Mouse (Mus musculus): Measurements from ENCODE around the gene Ppm1n. TPM values are rescaled to one million over a fixed set of nuclear protein-coding genes. Genes with fewer than 3 reads are reported as not detected.

Ppm1n gene
- polyA plus RNA-seq, 1 experiment from 2014 or later, result not detected

DNA sequence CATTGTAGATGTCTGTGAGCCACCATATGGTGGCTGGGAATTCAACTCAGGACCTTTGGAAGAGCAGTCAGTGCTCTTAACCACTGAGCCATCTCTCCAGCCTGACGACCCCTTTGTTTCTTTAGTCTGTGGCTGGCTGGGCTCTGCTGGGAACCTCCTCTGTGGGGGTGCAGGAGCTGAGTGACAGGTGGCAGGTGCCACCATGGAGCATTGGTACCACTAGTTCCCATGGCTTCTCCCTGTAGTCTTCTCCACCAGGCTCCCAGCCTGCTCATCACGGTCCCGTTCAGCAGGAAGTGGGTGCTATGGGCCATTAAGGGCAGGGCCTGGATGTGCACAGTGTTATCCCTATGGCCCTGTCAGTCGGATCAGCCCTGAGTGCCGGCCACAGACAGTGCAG, 45.2 kb downstream of the Ppm1n start:
- Histone ChIP-seq H3K4me2 (ENCODE audit: low read depth, low read length) (no peak overlapping the region), H3K36me3 (ENCODE audit: control insufficient read depth, insufficient read depth, low read length) (no peaks in the 10 kb centered on the region; the same call in 1 of the 2 replicates), H3K27ac (ENCODE audit: low read length) (no peak overlapping the region), H3K9ac (ENCODE audit: low read length) (no peak overlapping the region), H3K27me3 (ENCODE audit: control insufficient read depth, insufficient read depth, low read depth, low read length) (no peaks in the 10 kb centered on the region), H3K9me3 (ENCODE audit: control insufficient read depth, low read length) (no peaks in the 10 kb centered on the region), H3K4me3 (ENCODE audit: low read length) (no peak overlapping the region), H3K4me1 (replicated peaks; ENCODE audit: control insufficient read depth, insufficient read depth, low read length) (peaks cover 12% of the 10 kb centered on the region)
- 70% methylated on average over 5 of the region's 5 CpGs for WGBS
- no peak for ATAC-seq (ENCODE audit: low read depth)

DNA sequence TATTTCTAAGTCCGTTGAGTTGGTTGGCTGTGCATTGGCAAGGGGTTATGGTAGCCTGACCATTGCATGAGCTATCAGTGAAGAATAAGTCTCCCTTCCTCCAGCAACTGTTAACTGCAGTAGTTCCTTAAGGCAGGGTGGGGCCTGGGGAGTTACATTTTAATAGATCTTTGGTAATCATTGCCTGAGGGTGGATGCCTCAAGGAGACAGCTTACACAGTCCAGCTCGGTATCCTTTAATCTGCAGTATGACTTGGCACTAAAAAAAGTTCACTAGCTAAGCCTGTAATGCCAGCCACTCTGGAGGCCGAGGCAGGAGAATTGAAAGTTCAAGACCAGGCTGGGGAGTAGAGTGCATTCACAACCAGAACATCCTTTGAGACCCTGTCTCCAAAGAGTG, 48.0 kb downstream of the Ppm1n start:
- Histone ChIP-seq H3K4me2 (ENCODE audit: low read depth, low read length) (no peak overlapping the region), H3K27ac (ENCODE audit: low read length) (no peak overlapping the region), H3K9ac (ENCODE audit: low read length) (no peak overlapping the region), H3K9me3 (ENCODE audit: control insufficient read depth, low read length) (no peaks in the 10 kb centered on the region), H3K4me1 (replicated peaks; ENCODE audit: control insufficient read depth, insufficient read depth, low read length) (peaks cover 17% of the 10 kb centered on the region), H3K4me3 (ENCODE audit: low read length) (no peak overlapping the region), H3K27me3 (ENCODE audit: control insufficient read depth, insufficient read depth, low read depth, low read length) (no peaks in the 10 kb centered on the region), H3K36me3 (ENCODE audit: control insufficient read depth, insufficient read depth, low read length) (no peaks in the 10 kb centered on the region; the same call in 1 of the 2 replicates)
- WGBS, result 87% methylated on average over 3 of the region's 3 CpGs
- no peak for ATAC-seq (ENCODE audit: low read depth)

DNA sequence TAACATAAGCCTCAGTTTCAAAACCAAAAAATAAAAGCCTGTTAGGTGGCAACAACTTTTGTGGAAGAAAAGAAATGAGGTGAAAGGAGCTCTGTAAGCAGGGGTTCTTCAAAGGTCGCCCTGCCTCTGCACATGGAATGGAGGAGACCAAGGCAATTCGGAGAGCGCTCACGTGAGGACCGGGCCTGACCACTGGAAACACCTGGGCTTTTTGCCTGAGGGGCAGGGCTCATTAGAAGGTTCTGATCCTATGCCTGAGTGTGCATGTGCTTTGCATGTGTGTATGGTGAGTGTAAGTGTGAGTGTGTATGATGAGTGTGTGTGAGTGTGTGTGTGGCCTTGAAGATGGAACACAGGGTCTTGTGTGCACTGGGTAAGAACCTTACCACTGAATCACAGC, 49.0 kb downstream of the Ppm1n start:
- WGBS, result 94% methylated on average over 5 of the region's 5 CpGs
- H3K27me3 ChIP-seq (ENCODE audit: control insufficient read depth, insufficient read depth, low read depth, low read length), result no peaks in the 10 kb centered on the region
- H3K27ac ChIP-seq (ENCODE audit: low read length), result no peak overlapping the region
- H3K4me1 ChIP-seq (replicated peaks; ENCODE audit: control insufficient read depth, insufficient read depth, low read length), result peaks cover 16% of the 10 kb centered on the region
- no peak overlapping the region for H3K9ac ChIP-seq (ENCODE audit: low read length)
- no peaks in the 10 kb centered on the region for H3K9me3 ChIP-seq (ENCODE audit: control insufficient read depth, low read length)
- H3K4me2 ChIP-seq (ENCODE audit: low read depth, low read length), result no peak overlapping the region
- H3K4me3 ChIP-seq (ENCODE audit: low read length), result no peak overlapping the region
- no peaks in the 10 kb centered on the region; the same call in 1 of the 2 replicates for H3K36me3 ChIP-seq (ENCODE audit: control insufficient read depth, insufficient read depth, low read length)
- no peak for ATAC-seq (ENCODE audit: low read depth)

DNA sequence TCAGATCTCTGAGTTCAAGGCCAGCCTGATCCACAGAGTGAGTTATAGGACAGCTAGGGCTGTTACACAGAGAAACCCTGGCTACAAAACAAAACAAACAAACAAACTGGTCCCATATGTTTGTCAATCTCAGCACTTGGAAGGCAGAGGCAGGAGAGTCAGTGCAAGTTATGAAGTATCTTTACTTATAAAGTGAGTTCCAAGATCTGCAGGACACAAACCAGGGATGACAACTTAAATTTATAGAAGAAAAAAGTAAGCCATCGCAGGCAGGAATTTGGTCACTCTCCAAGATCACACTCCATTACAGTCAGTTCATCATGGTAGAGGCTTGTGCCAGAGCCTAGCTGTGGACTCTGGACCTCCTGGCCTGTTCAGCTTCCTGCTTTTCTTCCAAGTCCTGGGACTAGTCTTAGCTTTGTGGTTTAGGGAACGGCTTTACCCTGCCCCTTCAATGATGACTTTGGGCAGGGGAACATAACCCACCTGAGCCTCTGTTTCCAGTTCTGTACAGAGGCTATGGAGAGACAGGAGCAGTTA, 49.8 kb downstream of the Ppm1n start:
- ATAC-seq (ENCODE audit: low read depth), result no peak
- H3K4me1 ChIP-seq (replicated peaks; ENCODE audit: control insufficient read depth, insufficient read depth, low read length), result peaks cover 16% of the 10 kb centered on the region
- no peak overlapping the region; the same call in 1 of the 2 replicates for H3K4me2 ChIP-seq (ENCODE audit: low read depth, low read length)
- no peak overlapping the region for H3K4me3 ChIP-seq (ENCODE audit: low read length)
- H3K9me3 ChIP-seq (ENCODE audit: control insufficient read depth, low read length), result no peaks in the 10 kb centered on the region
- H3K9ac ChIP-seq (ENCODE audit: low read length), result 0 out of 2 replicates have a peak overlapping the region, but pooled peaks have one; percentile 54
- no peaks in the 10 kb centered on the region for H3K27me3 ChIP-seq (ENCODE audit: control insufficient read depth, insufficient read depth, low read depth, low read length)
- no peak overlapping the region for H3K27ac ChIP-seq (ENCODE audit: low read length)
- no peaks in the 10 kb centered on the region; the same call in 1 of the 2 replicates for H3K36me3 ChIP-seq (ENCODE audit: control insufficient read depth, insufficient read depth, low read length)
- 67% methylated on average over 2 of the region's 2 CpGs for WGBS

DNA sequence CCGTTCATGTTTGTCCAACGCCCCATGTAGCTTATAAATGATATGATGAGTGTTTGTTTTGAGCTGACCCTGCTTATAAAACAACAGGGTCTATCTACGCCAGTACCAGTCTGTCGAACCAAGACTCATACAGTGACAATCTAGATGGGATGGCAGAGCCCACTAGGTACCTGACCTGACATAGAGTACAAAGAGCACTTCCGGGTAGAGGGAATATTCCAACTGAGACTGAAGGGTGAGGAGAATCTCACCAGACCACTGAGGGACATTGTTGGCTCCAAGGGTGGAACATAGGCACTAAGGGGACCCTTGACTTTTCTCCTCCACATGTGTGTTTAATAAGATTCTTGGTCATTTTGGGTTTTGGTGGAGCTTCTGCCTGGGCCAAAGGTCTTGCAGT, 50.5 kb downstream of the Ppm1n start:
- H3K36me3 ChIP-seq (ENCODE audit: control insufficient read depth, insufficient read depth, low read length), result no peaks in the 10 kb centered on the region; the same call in 1 of the 2 replicates
- peak overlapping the region; percentile 71 for H3K4me3 ChIP-seq (ENCODE audit: low read length)
- 25% methylated on average over 5 of the region's 5 CpGs for WGBS
- peaks cover 16% of the 10 kb centered on the region for H3K4me1 ChIP-seq (replicated peaks; ENCODE audit: control insufficient read depth, insufficient read depth, low read length)
- no peaks in the 10 kb centered on the region for H3K9me3 ChIP-seq (ENCODE audit: control insufficient read depth, low read length)
- H3K27ac ChIP-seq (ENCODE audit: low read length), result peak overlapping the region; percentile 67
- no peak for ATAC-seq (ENCODE audit: low read depth)
- H3K9ac ChIP-seq (ENCODE audit: low read length), result peak overlapping the region; percentile 54
- no peaks in the 10 kb centered on the region for H3K27me3 ChIP-seq (ENCODE audit: control insufficient read depth, insufficient read depth, low read depth, low read length)
- peak overlapping the region; percentile 60 for H3K4me2 ChIP-seq (ENCODE audit: low read depth, low read length)

DNA sequence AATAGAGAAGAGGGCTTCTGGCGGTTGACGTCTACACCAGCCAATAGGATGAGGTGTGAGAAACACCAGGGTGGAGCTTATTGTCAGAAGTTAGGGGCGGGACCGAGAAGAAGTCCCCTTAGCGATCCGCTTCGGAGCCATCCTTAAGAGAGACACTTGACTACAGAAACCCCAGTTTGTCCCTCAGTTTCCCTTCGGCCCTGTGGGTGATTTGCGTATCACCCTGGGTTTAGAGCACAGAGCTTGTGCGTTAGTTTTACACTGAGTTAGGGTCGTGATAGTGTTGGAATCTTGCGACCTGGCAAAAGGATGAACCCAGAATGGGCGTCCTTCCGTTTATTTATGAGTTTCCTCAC, 51.1 kb downstream of the Ppm1n start:
- WGBS, result under 1% methylated on average over 14 of the region's 14 CpGs
- Histone ChIP-seq H3K27me3 (ENCODE audit: control insufficient read depth, insufficient read depth, low read depth, low read length) (no peaks in the 10 kb centered on the region), H3K4me1 (replicated peaks; ENCODE audit: control insufficient read depth, insufficient read depth, low read length) (peaks cover 16% of the 10 kb centered on the region), H3K4me3 (ENCODE audit: low read length) (peak overlapping the region; percentile 71), H3K9me3 (ENCODE audit: control insufficient read depth, low read length) (no peaks in the 10 kb centered on the region), H3K9ac (ENCODE audit: low read length) (peak overlapping the region; percentile 54), H3K27ac (ENCODE audit: low read length) (peak overlapping the region; percentile 67), H3K4me2 (ENCODE audit: low read depth, low read length) (peak overlapping the region; percentile 60), H3K36me3 (ENCODE audit: control insufficient read depth, insufficient read depth, low read length) (no peaks in the 10 kb centered on the region)
- ATAC-seq (ENCODE audit: low read depth), result no peak

DNA sequence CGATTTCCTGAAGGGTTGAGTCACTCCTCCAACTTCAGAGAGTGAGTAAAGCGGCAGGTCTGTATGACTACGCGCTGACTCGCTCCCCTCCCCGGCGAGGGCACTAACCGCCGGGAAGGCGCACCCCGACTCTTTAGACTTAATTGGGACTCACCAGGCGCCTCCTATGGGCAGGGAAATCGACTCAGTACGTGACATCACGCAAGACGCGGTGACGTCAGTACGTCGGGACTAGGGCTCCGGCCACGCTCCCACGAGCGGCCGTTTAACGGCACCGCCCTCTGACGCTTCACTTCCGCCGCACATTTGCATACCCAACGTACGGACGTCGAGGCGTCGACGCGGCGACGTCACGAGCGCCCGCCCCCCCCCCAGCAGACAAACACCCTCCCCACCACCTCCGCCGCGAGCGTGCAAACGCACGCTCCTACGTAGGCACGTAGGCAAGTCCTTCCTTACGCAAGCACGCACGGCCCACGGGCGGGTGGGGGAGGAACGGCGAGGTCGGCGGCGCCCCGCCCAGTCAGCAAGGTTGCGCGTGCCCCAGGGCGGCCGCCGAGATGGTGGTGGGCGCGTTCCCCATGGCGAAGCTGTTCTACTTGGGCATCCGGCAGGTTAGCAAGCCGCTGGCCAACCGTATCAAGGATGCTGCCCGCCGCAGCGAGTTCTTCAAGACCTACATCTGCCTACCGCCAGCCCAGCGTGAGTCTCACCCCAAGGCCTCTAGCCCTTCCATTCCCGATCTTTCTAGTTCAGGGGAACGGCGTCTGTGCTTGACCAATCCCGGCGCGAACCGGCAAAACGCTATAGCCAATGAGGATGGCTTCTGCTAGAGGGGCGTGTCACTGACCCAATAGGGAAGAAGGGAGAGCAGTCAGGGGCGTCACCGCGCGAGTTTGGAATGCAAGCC, 51.7 kb downstream of the Ppm1n start, which contains the start of gene Opa3:
Gene Opa3 (plus strand): TSS at position 452 of the 910 bp plus-strand sequence.
- peak within 1 kb of the TSS; percentile 71 for H3K4me3 ChIP-seq (ENCODE audit: low read length)
- 0% methylated on average over 90 of the region's 91 CpGs for WGBS
- no peaks in the 10 kb centered on the region for H3K9me3 ChIP-seq (ENCODE audit: control insufficient read depth, low read length)
- peak; percentile 93 for ATAC-seq (ENCODE audit: low read depth)
- peak within 1 kb of the TSS; percentile 85 for H3K9ac ChIP-seq (ENCODE audit: low read length)
- H3K27me3 ChIP-seq (ENCODE audit: control insufficient read depth, insufficient read depth, low read depth, low read length), result no peaks in the 10 kb centered on the region
- H3K36me3 ChIP-seq (ENCODE audit: control insufficient read depth, insufficient read depth, low read length), result no peaks in the 10 kb centered on the region
- peak within 1 kb of the TSS; percentile 77 for H3K4me2 ChIP-seq (ENCODE audit: low read depth, low read length)
- peaks cover 16% of the 10 kb centered on the region for H3K4me1 ChIP-seq (replicated peaks; ENCODE audit: control insufficient read depth, insufficient read depth, low read length)
- peak within 1 kb of the TSS; percentile 100 for H3K27ac ChIP-seq (ENCODE audit: low read length)

DNA sequence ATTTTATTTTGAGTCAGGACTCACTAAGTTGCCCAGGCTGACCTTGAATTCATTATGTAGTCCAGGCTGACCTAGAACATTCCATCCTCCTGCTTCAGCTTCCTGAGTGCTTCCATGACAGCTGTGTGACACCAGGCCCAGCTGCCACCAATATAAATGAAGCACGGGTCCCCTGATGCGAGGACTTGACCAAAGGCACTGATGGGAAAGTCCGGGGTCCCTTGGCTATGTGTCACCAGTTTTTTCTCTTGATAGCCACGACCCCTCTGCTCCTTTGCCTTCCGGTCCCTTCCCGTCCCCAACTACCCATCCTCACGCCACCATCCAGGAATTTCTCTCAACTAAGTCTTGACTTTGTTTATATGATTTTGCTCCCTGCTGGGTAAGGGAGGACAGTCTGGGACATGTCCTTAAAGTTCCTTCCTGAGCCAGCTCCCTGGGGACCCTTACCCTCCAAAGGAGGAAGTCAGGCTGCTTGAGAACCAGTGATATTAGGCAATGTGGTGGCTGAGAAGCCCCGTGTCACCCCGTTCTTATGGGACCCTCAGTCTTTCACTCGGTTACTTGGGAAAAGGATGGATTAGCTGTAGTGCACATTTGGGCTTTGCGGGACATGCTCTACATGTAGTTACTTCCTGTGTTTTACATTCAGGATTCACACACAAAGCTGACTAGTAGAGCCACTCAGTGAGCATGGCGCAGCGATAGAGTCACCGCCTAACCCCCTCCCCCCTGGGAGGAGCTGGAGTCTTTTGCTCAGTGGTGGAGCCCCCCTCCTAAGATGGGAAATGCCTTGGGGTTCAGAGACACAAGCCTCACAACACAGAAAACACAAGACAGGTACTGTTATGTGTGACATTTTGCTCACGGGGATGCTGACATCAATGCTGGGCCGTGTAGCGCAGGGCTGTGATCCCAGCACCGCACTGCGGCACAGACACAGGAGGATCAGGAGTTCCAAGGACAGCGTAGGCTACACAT, 52.8 kb downstream of the Ppm1n start:
- ATAC-seq (ENCODE audit: low read depth), result peak; percentile 19
- H3K4me1 ChIP-seq (replicated peaks; ENCODE audit: control insufficient read depth, insufficient read depth, low read length), result peaks cover 16% of the 10 kb centered on the region
- 11% methylated on average over 20 of the region's 20 CpGs for WGBS

More for the DNA sequence above, 52.8 kb downstream of the Ppm1n start:
- H3K27ac ChIP-seq (ENCODE audit: low read length), result peak overlapping the region; percentile 94
- no peaks in the 10 kb centered on the region for H3K36me3 ChIP-seq (ENCODE audit: control insufficient read depth, insufficient read depth, low read length)
- H3K9me3 ChIP-seq (ENCODE audit: control insufficient read depth, low read length), result no peaks in the 10 kb centered on the region
- peak overlapping the region; percentile 77 for H3K4me2 ChIP-seq (ENCODE audit: low read depth, low read length)
- H3K4me3 ChIP-seq (ENCODE audit: low read length), result peak overlapping the region; percentile 71
- H3K9ac ChIP-seq (ENCODE audit: low read length), result peak overlapping the region; percentile 81
- no peaks in the 10 kb centered on the region for H3K27me3 ChIP-seq (ENCODE audit: control insufficient read depth, insufficient read depth, low read depth, low read length)

Measured in lung, embryonic 16.5 days (tissue).